Mouse (Mus musculus): ENCODE measurements at regions not wholly inside any gene's neighbourhood (a gene's known extent, or its start where the extent isn't known, plus 50 kb on each side); places are given as distances from the start of the nearest gene placed in this dataset.
A peak's percentile ranks its signal among the peaks of the same experiment; 100 is the strongest.

DNA sequence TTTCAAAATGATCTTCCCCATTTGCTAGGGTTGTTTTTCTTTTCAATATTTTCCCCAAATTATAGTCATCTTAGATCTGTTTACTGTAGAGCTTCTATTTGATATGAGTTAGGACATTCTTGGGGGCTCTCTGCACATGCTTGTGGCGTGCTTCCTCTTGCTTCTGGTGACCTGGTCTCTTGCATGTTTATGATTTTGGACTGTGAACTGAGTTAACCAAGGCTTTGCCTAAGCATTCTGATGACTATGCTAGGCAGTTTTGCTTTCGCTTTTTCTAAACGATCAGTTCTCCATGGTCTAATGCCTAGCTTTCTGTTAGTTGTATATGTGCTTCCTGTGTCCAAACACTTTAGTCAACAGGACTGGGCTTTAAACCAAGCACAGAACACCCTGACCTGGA, 339.4 kb upstream of the Sphkap start:
- no peak for DNase-seq
- 65% methylated on average over 3 of the region's 3 CpGs for WGBS

DNA sequence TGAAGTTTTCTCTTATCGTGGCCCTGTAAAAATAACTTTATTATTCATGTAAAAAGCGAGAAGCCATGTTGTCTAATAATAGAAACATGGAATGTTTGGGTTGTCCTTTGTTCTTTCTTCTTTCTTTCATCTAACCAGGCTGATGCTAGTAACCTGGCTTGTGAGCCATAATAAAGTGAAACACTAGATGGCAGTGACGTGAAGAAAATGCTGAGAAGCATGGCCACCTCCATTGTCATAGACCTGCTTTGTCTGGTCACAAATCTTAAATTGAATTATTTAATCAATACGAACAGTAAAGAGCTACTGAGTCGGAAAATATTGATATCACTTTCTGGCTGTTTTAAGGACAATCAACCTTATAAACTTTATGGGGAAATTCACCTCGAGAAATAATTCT, 338.0 kb upstream of the Sphkap start:
- Histone ChIP-seq H3K4me1 (ENCODE audit: control insufficient read depth, insufficient read depth, low read length) (no peaks in the 10 kb centered on the region), H3K4me3 (replicated peaks; ENCODE audit: extremely low read depth, low read depth, low read length) (no peak overlapping the region)
- TF ChIP-seq CTCF (IDR thresholded peaks at IDR 0.05; ENCODE audit: insufficient read depth, low read length) (peak; percentile 8; the same call in 1 of the 2 replicates), POLR2A (IDR thresholded peaks at IDR 0.05; ENCODE audit: borderline replicate concordance, extremely low read depth, low read depth, low read length) (no peak)
- WGBS, result 23% methylated on average over 6 of the region's 6 CpGs
- DNase-seq, result no peak

More for the DNA sequence above, 339.4 kb upstream of the Sphkap start:
- TF ChIP-seq POLR2A (IDR thresholded peaks at IDR 0.05; ENCODE audit: borderline replicate concordance, extremely low read depth, low read depth, low read length) (no peak), CTCF (IDR thresholded peaks at IDR 0.05; ENCODE audit: insufficient read depth, low read length) (no peak)
- no peak overlapping the region for H3K4me3 ChIP-seq (replicated peaks; ENCODE audit: extremely low read depth, low read depth, low read length)
- no peaks in the 10 kb centered on the region for H3K4me1 ChIP-seq (ENCODE audit: control insufficient read depth, insufficient read depth, low read length)

- TF ChIP-seq CTCF (IDR thresholded peaks at IDR 0.05; ENCODE audit: insufficient read depth, low read length), result no peak
- Histone ChIP-seq H3K4me1 (ENCODE audit: control insufficient read depth, insufficient read depth, low read length) (no peaks in the 10 kb centered on the region), H3K4me3 (replicated peaks; ENCODE audit: extremely low read depth, low read depth, low read length) (no peak overlapping the region)
- DNase-seq, result no peak
- 42% methylated on average over 2 of the region's 2 CpGs for WGBS
Observed at GRCm38 (mm10) chr1:83736428-83737117, 328.6 kb upstream of the Sphkap start.

GRCm38 (mm10) chr1:83731682-83732081, 323.7 kb upstream of the Sphkap start:
- no peak for TF ChIP-seq POLR2A (IDR thresholded peaks at IDR 0.05; ENCODE audit: borderline replicate concordance, extremely low read depth, low read depth, low read length)
- no peak for TF ChIP-seq CTCF (IDR thresholded peaks at IDR 0.05; ENCODE audit: insufficient read depth, low read length)
- no peaks in the 10 kb centered on the region for H3K4me1 ChIP-seq (ENCODE audit: control insufficient read depth, insufficient read depth, low read length)
- no peak overlapping the region for H3K4me3 ChIP-seq (replicated peaks; ENCODE audit: extremely low read depth, low read depth, low read length)
- DNase-seq, result no peak
- WGBS, result 58% methylated on average over 1 of the region's 1 CpGs

GRCm38 (mm10) chr1:83728810-83729209, 320.8 kb upstream of the Sphkap start:
- 76% methylated on average over 6 of the region's 6 CpGs for WGBS
- no peak overlapping the region for H3K4me3 ChIP-seq (replicated peaks; ENCODE audit: extremely low read depth, low read depth, low read length)
- TF ChIP-seq CTCF (IDR thresholded peaks at IDR 0.05; ENCODE audit: insufficient read depth, low read length) (no peak), POLR2A (IDR thresholded peaks at IDR 0.05; ENCODE audit: borderline replicate concordance, extremely low read depth, low read depth, low read length) (no peak)
- H3K4me1 ChIP-seq (ENCODE audit: control insufficient read depth, insufficient read depth, low read length), result no peaks in the 10 kb centered on the region
- no peak for DNase-seq

- H3K4me1 ChIP-seq (ENCODE audit: control insufficient read depth, insufficient read depth, low read length), result no peaks in the 10 kb centered on the region
- 90% methylated on average over 4 of the region's 4 CpGs for WGBS
- no peak for TF ChIP-seq CTCF (IDR thresholded peaks at IDR 0.05; ENCODE audit: insufficient read depth, low read length)
- TF ChIP-seq POLR2A (IDR thresholded peaks at IDR 0.05; ENCODE audit: borderline replicate concordance, extremely low read depth, low read depth, low read length), result no peak
- no peak overlapping the region for H3K4me3 ChIP-seq (replicated peaks; ENCODE audit: extremely low read depth, low read depth, low read length)
- DNase-seq, result no peak
Observed at GRCm38 (mm10) chr1:83727938-83728337, 319.9 kb upstream of the Sphkap start.

DNA sequence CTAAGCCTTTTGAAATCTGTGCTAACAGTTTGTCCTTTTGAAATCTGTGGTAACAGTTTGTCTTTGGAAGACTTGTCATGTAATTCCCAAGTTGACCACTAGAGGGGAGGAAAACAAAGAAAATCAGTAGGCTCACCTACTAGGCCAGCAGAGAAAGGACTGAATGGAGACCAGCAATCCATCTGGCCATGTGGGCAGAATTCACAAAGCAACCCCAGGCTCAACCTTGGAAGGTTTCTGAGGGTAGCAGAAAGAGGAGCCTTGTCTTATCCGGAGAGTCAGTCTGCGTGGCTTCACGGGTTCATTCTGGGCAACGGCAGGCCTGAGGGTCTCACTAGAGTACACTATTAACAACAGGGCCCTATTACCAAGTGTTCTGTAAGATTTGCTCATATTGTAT, 319.2 kb upstream of the Sphkap start:
- Histone ChIP-seq H3K4me3 (replicated peaks; ENCODE audit: extremely low read depth, low read depth, low read length) (no peak overlapping the region), H3K4me1 (ENCODE audit: control insufficient read depth, insufficient read depth, low read length) (no peaks in the 10 kb centered on the region)
- DNase-seq, result no peak
- 86% methylated on average over 4 of the region's 4 CpGs for WGBS
- TF ChIP-seq CTCF (IDR thresholded peaks at IDR 0.05; ENCODE audit: insufficient read depth, low read length) (peak; percentile 14; the same call in 1 of the 2 replicates), POLR2A (IDR thresholded peaks at IDR 0.05; ENCODE audit: borderline replicate concordance, extremely low read depth, low read depth, low read length) (no peak)

DNA sequence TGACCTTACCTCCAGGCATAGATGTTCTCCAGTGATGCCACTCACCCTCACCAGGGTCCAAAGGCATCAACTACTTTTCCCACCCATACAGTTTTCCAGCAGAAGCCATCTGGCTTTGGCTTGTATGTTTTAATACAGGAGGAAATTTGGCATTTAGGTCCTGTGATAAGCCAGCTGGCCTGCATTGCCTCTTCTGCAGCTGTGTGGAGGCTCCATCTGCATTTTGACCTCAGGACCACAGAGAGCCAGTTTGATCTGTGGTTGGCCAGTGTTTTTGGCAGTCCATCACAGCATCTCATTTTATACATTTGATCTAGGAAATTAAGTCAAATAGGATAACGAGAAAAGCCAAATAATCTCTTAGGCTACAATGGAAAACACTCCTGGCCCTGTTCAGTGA, 315.1 kb upstream of the Sphkap start:
- TF ChIP-seq POLR2A (IDR thresholded peaks at IDR 0.05; ENCODE audit: borderline replicate concordance, extremely low read depth, low read depth, low read length) (no peak), CTCF (IDR thresholded peaks at IDR 0.05; ENCODE audit: insufficient read depth, low read length) (no peak)
- WGBS, result 62% methylated on average over 1 of the region's 1 CpGs
- no peaks in the 10 kb centered on the region for H3K4me1 ChIP-seq (ENCODE audit: control insufficient read depth, insufficient read depth, low read length)
- H3K4me3 ChIP-seq (replicated peaks; ENCODE audit: extremely low read depth, low read depth, low read length), result no peak overlapping the region
- no peak for DNase-seq

- 88% methylated on average over 1 of the region's 1 CpGs for WGBS
- Histone ChIP-seq H3K4me1 (ENCODE audit: control insufficient read depth, insufficient read depth, low read length) (no peaks in the 10 kb centered on the region), H3K4me3 (replicated peaks; ENCODE audit: extremely low read depth, low read depth, low read length) (no peak overlapping the region)
- no peak for DNase-seq
- TF ChIP-seq POLR2A (IDR thresholded peaks at IDR 0.05; ENCODE audit: borderline replicate concordance, extremely low read depth, low read depth, low read length) (no peak), CTCF (IDR thresholded peaks at IDR 0.05; ENCODE audit: insufficient read depth, low read length) (no peak)
Observed at GRCm38 (mm10) chr1:83720166-83720565, 312.2 kb upstream of the Sphkap start.

GRCm38 (mm10) chr1:83717056-83717455, 309.1 kb upstream of the Sphkap start:
- Histone ChIP-seq H3K4me3 (replicated peaks; ENCODE audit: extremely low read depth, low read depth, low read length) (no peak overlapping the region), H3K4me1 (ENCODE audit: control insufficient read depth, insufficient read depth, low read length) (no peaks in the 10 kb centered on the region)
- TF ChIP-seq POLR2A (IDR thresholded peaks at IDR 0.05; ENCODE audit: borderline replicate concordance, extremely low read depth, low read depth, low read length) (no peak), CTCF (IDR thresholded peaks at IDR 0.05; ENCODE audit: insufficient read depth, low read length) (no peak)
- no peak for DNase-seq
- WGBS, result 0% methylated on average over 1 of the region's 1 CpGs
